Mouse (Mus musculus) stomach, embryonic 14.5 days (tissue): ENCODE results near the gene Slc5a10. TPM values are rescaled to one million over a fixed set of nuclear protein-coding genes. Genes with fewer than 3 reads are reported as not detected.
"Not testable (repeated sequence)": the region's sequence is repeated elsewhere in the genome, so short reads cannot be mapped to it uniquely, and the experiment has no call there.

Experiments used
- ATAC-seq: fragments of 200-750 bp; cut with Nextera tagmentation; 2 replicates; pipeline ENCODE4 v1.8.0; 2017; ENCODE audit warnings: low read depth, moderate TSS enrichment; ENCODE audit not compliant: insufficient number of reproducible peaks, insufficient read depth, low FRiP score
- H3K27ac ChIP-seq: fragments of 300-500 bp; sonication (generic); 2 replicates; pipeline ENCODE4 v1.5.1; 2014; ENCODE audit warnings: mild to moderate bottlenecking, low read length, moderate library complexity, mixed read lengths
- H3K27me3 ChIP-seq: fragments of 300-500 bp; sonication (generic); 2 replicates; pipeline ENCODE4 v1.6.1; 2014; ENCODE audit warnings: low read length, control low read depth, mixed read lengths; ENCODE audit not compliant: control insufficient read depth, insufficient read depth
- H3K36me3 ChIP-seq: fragments of 300-500 bp; sonication (generic); 2 replicates; pipeline ENCODE4 v1.6.1; 2014; ENCODE audit warnings: mild to moderate bottlenecking, control low read depth, low read length, moderate library complexity, mixed read lengths; ENCODE audit not compliant: control insufficient read depth, insufficient read depth
- H3K4me1 ChIP-seq: fragments of 300-500 bp; sonication (generic); 2 replicates; pipeline ENCODE4 v1.6.1; 2014; ENCODE audit warnings: low read length, control low read depth, mixed read lengths; ENCODE audit not compliant: control insufficient read depth, insufficient read depth
- H3K4me2 ChIP-seq: fragments of 300-500 bp; sonication (generic); replicated peaks from 2 replicates; pipeline ENCODE4 v1.6.1; 2014; ENCODE audit warnings: low read depth, low read length, control low read depth
- H3K4me3 ChIP-seq: fragments of 300-500 bp; sonication (generic); 2 replicates; pipeline ENCODE4 v1.5.1; 2014; ENCODE audit warnings: low read depth, low read length, control low read depth
- H3K9ac ChIP-seq: fragments of 300-500 bp; sonication (generic); replicated peaks from 2 replicates; pipeline ENCODE4 v1.6.1; 2014; ENCODE audit warnings: low read depth, mild to moderate bottlenecking, control low read depth, low read length, moderate library complexity, mixed read lengths
- H3K9me3 ChIP-seq: fragments of 300-500 bp; sonication (generic); 2 replicates; pipeline ENCODE4 v1.6.1; 2016; ENCODE audit warnings: low read depth, low read length, control low read depth; ENCODE audit not compliant: control insufficient read depth
- WGBS: fragments of 180-500 bp; shearing (Covaris S2); extraction: QIAGEN DNeasy Blood & Tissue Kit; methylation state at CpG from one replicate; pipeline ENCODE4 v1.1.7; 2014; 5-methylcytosine and 5-hydroxymethylcytosine counted together
- polyA plus RNA-seq: library from polyadenylated mRNA; unstranded; fragments of >200 nt; fragmentation: Nextera tagmentation; extraction: Ambion mirVana; gene quantifications from 2 replicates; pipeline ENCODE4 v1.2.1, GENCODE M21; 2014

The Slc5a10 gene
- polyA plus RNA-seq, 1 experiment from 2014 or later, result not detected

DNA sequence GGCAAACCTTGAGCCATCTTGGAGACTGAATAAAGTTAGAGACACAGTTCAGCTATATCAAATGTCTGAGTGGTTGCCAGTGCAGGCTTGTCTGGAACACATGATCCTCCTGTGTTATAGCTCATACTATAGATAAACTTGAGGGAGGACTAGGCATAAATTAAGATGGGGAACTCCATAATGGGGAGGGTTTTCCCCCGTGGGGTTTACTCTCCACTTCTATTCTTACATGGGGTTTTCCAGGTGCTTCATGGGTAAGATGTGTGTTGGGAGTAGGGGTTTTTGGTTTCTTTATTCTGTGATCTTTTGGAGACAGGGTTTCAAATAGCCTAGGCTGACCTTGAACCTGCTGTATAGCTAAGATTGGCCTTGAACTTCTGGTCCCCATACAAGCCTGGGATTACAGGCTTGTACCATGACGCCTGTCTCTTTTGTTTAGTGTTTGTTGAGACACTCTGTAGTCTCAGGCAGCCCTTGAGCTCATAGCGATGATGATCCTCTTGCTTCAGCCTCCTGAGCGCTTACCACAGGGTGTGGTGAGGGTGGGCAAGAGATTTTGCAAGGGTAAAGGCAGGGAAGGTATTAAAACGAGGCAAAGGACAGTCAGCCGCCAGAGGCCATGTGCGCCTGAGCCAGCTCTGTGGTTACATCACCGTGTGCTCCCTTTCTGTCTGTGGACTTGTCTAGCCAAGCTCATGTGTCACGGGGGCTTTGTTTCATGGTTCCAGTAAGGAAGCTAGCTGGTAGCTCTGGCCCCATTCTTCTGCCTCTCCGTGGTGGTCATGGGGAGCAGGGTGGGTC, 73.3 kb downstream of the Slc5a10 start:
- WGBS, result 75% methylated on average over 10 of the region's 10 CpGs
- Histone ChIP-seq H3K4me1 (peaks cover 5% of the 10 kb centered on the region; the same call in 1 of the 2 replicates), H3K4me3 (no peak overlapping the region), H3K27ac (no peak overlapping the region), H3K4me2 (no peak overlapping the region), H3K9ac (no peak overlapping the region), H3K36me3 (no peaks in the 10 kb centered on the region), H3K27me3 (no peaks in the 10 kb centered on the region), H3K9me3 (no peaks in the 10 kb centered on the region)
- ATAC-seq, result no peak

DNA sequence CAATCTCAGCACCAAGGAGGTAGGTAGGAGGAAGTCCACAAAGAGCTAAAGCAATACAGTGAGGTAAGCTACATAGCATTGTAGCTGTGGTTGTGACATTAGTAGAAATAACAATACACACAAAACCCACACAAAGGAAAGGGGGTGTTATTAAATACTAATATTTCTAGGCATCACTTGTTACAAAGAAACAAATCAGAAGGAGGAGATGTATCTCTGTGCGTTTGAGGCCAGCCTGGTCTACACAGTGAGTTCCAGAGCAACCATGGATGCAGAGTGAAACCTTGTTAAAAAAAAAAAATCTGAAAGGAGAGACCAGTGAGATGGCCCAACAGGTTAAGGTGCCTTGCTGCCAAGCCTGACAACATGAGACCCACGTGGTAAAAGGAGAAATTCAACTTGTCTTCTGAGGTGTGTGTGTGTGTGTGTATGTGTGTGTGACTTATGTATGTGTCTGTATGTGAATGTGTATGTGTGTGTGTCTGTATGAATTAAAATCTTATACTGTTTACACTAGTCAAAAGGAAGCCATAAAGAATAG, 74.1 kb downstream of the Slc5a10 start:
- H3K4me3 ChIP-seq, result no peak overlapping the region
- no peaks in the 10 kb centered on the region for H3K9me3 ChIP-seq
- H3K4me2 ChIP-seq, result no peak overlapping the region
- no peak for ATAC-seq
- no peaks in the 10 kb centered on the region for H3K36me3 ChIP-seq
- WGBS, result 50% methylated on average over 2 of the region's 2 CpGs
- no peaks in the 10 kb centered on the region for H3K27me3 ChIP-seq
- H3K27ac ChIP-seq, result no peak overlapping the region
- H3K9ac ChIP-seq, result no peak overlapping the region
- H3K4me1 ChIP-seq, result peaks cover 5% of the 10 kb centered on the region; the same call in 1 of the 2 replicates

DNA sequence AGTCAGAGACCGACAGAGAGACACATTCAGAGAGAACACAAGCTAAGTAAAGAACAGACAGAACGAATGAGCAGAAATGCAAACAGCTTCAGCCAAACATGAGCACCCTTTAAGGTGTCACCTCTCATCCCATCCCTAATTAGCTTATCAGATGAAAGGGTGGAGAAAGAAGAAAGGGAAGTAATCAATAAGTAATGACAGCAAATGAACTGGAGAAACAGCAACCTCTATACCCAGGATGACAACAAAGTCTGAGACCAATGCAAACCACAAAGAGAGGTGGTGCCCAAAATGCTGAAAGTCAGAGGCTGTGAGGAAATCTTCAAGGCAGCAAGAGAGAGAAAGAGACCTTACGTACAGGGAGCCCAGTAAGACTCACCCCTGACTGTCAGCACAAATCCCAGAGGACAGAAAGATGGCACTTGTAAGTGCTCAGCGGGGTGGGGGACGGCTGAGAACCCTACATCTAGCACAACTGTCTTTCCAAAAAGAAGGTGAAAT, 75.2 kb downstream of the Slc5a10 start:
- ATAC-seq, result no peak
- Histone ChIP-seq H3K9ac (no peak overlapping the region), H3K4me2 (no peak overlapping the region), H3K27ac (no peak overlapping the region), H3K27me3 (no peaks in the 10 kb centered on the region), H3K4me1 (peaks cover 5% of the 10 kb centered on the region; the same call in 1 of the 2 replicates), H3K9me3 (no peaks in the 10 kb centered on the region), H3K36me3 (no peaks in the 10 kb centered on the region), H3K4me3 (no peak overlapping the region)
- 60% methylated on average over 5 of the region's 5 CpGs for WGBS

DNA sequence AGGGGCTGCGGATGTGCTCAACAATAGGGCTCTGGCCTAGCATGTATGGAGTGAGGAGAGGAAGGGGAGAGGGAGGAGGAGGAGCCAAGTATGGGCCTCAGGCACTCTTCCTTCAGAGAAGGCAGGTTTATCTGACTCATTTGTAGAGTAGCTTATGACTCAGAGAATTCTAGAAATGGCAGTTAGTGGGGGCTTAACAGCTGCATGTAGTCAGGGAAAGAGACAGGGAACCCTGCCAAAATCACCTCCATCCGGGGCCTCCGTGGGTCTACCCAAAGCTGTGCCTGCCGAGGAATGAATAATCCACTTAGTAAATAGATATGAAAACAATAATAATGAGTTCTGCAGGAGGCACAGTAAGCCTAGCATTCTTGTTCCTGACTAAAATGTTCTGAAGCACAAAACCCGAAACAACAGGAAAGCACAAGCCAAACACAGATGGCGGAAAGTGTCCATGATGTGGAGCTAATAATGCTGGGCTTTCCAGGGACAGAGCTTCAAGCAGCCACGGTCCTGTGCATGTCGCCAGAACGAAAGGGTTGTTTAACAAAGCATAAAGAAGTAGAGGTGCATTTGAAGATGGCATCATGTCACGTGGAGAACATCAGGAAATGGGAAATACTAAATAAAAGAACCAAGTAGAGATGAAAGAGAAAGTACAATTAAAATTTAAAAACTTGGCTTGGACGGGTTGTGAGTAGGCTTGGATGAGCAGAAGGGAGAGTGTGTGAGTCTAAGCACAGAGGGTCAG, 75.9 kb downstream of the Slc5a10 start:
- H3K4me1 ChIP-seq, result peaks cover 5% of the 10 kb centered on the region; the same call in 1 of the 2 replicates
- no peak overlapping the region for H3K4me3 ChIP-seq
- no peaks in the 10 kb centered on the region for H3K27me3 ChIP-seq
- H3K4me2 ChIP-seq, result no peak overlapping the region
- H3K27ac ChIP-seq, result peak overlapping the region; percentile 66
- H3K9ac ChIP-seq, result no peak overlapping the region
- no peaks in the 10 kb centered on the region for H3K9me3 ChIP-seq
- WGBS, result 59% methylated on average over 11 of the region's 11 CpGs
- ATAC-seq, result no peak
- H3K36me3 ChIP-seq, result no peaks in the 10 kb centered on the region

DNA sequence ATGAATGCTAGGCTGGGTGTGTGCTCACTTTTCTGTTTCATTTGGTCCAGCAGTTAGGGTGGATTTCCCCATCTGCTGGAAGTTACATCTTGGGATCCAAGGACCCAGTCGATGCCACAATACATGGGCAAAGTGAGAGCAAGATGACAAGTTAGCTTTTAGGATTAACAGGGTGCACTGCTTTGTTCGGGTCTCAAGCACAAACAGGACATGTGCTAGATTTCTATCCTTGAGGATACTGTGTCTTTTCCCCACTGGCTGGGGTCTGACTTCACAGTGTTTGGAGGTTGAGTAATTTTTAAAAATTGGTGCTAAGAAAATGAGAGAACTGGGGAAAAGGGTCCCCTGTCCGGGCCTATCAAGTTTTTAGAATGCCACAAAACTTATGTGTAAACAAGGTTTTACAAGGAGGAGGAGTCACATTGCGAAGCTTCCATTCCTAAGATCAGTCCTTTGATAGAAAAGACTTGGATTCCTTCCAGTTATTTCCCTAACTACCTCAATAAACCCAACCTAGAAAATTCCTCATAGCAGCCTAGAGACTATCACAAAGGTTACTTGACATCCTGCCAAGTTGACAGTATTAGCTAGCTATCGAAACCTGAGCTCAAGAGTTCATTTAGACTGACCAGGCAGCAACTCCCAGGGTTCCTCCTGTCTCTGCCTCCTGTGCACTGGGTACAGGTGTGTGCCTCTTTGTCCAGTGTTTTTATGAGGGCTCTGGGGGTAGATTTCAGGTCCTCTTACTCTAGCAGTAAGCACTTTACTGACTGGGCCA, 77.3 kb downstream of the Slc5a10 start:
- no peak overlapping the region for H3K9ac ChIP-seq
- no peak overlapping the region for H3K4me3 ChIP-seq
- H3K27ac ChIP-seq, result no peak overlapping the region
- H3K4me2 ChIP-seq, result no peak overlapping the region
- no peaks in the 10 kb centered on the region for H3K36me3 ChIP-seq
- H3K9me3 ChIP-seq, result no peaks in the 10 kb centered on the region
- peaks cover 5% of the 10 kb centered on the region; the same call in 1 of the 2 replicates for H3K4me1 ChIP-seq
- ATAC-seq, result no peak
- H3K27me3 ChIP-seq, result no peaks in the 10 kb centered on the region
- 79% methylated on average over 5 of the region's 5 CpGs for WGBS

DNA sequence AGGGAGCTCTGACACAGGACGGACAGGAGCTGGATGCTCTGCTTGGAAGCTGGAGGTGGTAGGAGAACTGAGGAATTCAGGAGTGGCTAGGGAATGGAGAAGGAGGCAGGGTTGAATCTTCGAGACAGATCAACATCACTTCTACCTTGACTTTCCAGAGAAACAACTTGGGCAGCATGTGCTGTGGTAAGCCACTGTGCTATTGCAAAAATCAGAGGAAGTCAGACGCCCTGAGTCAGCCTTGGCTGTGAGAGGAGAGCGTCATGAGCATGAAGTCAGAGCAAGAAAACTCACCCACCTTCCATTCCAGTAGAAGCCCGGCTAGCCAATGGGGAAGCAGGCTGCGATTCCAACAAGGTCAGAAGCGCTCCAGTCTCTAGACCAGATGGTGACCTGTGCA, 78.5 kb downstream of the Slc5a10 start:
- no peak overlapping the region for H3K4me2 ChIP-seq
- no peak overlapping the region for H3K27ac ChIP-seq
- no peaks in the 10 kb centered on the region for H3K9me3 ChIP-seq
- WGBS, result 84% methylated on average over 7 of the region's 7 CpGs
- no peak overlapping the region for H3K9ac ChIP-seq
- no peak for ATAC-seq
- no peaks in the 10 kb centered on the region for H3K27me3 ChIP-seq
- H3K4me3 ChIP-seq, result no peak overlapping the region
- peaks cover 5% of the 10 kb centered on the region; the same call in 1 of the 2 replicates for H3K4me1 ChIP-seq
- no peaks in the 10 kb centered on the region for H3K36me3 ChIP-seq

DNA sequence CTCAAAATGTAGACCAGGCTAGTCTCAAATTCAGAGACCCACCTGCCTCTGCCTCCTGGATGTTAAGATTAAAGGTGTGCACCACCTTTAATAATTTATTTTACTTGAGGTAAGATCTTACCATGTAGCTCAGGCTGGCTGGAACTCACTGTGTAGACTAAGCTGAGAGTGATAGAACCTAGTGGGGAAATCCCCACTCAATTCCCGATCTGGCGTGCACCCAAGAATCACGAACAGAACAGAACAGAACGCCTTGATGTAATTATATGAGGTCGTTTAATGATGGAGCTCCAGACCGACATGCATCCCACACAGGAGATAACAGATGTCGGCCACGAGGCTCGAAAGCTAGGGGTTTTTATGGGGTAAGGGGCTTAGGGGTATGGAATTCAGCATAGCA, 80.0 kb downstream of the Slc5a10 start:
- H3K36me3 ChIP-seq, H3K9ac ChIP-seq, H3K4me1 ChIP-seq, H3K9me3 ChIP-seq, H3K27me3 ChIP-seq, ATAC-seq, H3K4me3 ChIP-seq, H3K27ac ChIP-seq, H3K4me2 ChIP-seq: not testable (repeated sequence)
- 51% methylated on average over 9 of the region's 9 CpGs for WGBS
